Mouse (Mus musculus): ENCODE measurements around the gene Etfbkmt.
"Not testable (repeated sequence)": the region's sequence is repeated elsewhere in the genome, so short reads cannot be mapped to it uniquely, and the experiment has no call there.

Gene Etfbkmt

GRCm38 (mm10) chr6:149174932-149175570 is 35.4 kb downstream of the Etfbkmt start:
- DNase-seq (ENCODE audit: extremely low spot score, low read depth, low spot score) = no peak

DNA sequence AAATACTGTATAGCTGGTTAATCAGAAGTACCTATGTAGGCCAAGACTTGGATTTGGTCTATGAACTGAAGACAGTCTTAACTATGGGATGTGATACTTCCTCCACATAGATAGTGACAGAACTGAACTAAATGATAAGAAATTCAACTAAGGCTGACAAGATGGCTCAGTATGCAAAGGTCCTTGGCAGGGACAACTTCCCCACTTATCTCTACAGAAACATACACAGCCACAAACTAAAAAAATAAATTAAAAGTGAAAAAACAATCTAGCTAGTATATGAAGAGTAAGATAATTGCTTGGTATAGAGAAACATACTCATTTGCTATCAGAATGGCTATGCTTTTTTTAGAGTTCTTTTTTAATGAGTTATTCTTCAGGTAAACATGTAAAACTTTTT is 39.4 kb downstream of the Etfbkmt start:
- DNase-seq (ENCODE audit: extremely low spot score, low read depth, low spot score) = no peak

DNA sequence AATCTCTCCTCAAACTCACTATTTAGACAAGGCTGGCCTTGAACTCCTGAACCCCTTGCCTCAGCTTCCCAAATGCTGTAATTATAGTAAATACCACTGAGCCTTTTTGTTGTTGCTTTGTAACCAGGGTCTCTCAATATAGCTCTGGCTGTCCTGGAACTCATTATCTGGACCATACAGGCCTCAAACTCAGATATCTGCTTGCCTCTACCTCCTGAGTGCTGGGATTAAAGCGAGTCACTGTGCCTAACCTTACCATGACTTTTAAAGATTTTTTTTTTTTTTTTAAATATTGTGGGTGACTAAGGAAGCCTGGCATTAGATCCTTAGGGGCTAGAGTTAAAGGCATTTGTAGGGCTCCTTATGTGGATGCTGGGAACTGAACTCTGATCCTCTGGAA is 44.4 kb downstream of the Etfbkmt start:
- DNase-seq (ENCODE audit: extremely low spot score, low read depth, low spot score) = no peak

GRCm38 (mm10) chr6:149187371-149187770 is 47.7 kb downstream of the Etfbkmt start:
- no peak for DNase-seq (ENCODE audit: extremely low spot score, low read depth, low spot score)

DNA sequence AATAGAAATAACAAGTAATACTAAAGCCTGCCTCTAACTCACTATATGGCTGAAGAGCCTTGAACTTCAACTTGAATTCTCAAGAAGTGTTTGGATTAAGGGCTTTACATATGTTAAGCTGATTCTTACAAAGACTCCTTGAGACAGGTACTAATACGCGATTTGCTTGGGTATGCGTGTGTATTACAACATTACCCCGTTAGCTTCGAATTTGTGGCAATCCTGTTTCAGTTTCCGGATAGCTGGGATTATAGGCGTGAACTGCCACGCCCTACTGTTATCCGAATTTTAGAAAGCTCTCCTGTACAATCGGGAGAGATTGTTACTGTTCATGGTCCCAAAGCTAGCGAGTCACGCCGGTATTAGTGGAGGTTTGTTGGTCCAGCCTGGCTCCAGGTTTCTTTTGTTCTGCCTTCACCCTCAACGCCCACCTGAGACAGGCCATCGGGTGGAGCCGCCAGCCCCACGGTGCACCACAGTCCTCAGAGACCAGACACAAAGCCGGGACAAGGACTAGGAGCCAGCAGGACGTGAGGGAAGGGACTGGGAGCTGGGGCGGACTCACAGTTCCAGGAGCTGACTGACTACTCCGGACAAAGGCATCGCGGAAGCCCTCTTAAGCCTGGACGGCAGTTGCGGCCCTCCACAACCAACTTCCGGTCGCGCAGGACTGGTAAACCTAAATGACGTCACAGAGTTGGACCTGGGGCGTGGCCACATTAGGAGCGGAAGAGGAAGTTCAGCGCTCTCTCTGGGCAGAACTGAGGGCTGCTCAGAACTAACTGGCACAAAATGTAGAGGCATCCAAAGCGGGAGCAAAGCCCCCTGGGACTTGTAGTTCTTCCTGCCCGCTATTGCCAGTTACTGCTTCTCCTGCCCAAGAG is 48.6 kb downstream of the Etfbkmt start, which contains the start of gene Amn1:
Gene Amn1 (minus strand): TSS at position 672 of the 884 bp plus-strand sequence.
- peak; percentile 95 for DNase-seq (ENCODE audit: extremely low spot score, low read depth, low spot score)

- DNase-seq (ENCODE audit: extremely low spot score, low read depth, low spot score) = peak; percentile 5
Measured at GRCm38 (mm10) chr6:149188925-149189257, 49.2 kb downstream of the Etfbkmt start.

GRCm38 (mm10) chr6:149189340-149189922 is 49.8 kb downstream of the Etfbkmt start:
- DNase-seq (ENCODE audit: extremely low spot score, low read depth, low spot score) = no peak

- DNase-seq (ENCODE audit: extremely low spot score, low read depth, low spot score) = not testable (repeated sequence)
Measured at GRCm38 (mm10) chr6:149191951-149192350, 52.3 kb downstream of the Etfbkmt start.

DNA sequence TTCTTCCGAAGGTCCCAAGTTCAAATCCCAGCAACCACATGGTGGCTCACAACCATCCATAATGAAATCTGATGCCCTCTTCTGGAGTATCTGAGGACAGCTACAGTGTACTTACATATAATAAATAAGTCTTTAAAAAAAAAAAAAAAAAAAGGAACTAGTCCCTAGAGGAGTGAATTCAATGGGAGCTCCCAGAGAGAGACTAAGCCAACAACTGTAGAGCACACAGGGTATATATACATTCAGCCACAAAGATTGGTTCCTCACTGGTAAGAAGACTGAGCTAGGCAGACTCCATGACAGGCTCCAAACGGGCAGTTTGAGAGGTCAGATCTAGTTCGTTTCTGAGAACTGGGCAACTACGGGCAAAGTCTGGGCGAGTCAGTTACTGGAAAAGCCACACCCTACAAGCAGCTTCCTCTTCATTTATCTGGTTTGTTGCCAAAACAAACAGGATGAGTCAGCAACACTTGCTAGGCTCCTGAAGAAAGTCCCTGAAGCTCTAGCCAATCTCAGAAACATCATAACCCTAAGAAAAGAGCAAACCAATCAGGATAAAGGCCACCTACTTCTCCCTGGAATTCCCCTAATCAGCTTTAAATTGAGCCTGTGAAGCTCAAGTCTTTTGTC is 53.7 kb downstream of the Etfbkmt start:
- no peak for DNase-seq (ENCODE audit: extremely low spot score, low read depth, low spot score)

DNA sequence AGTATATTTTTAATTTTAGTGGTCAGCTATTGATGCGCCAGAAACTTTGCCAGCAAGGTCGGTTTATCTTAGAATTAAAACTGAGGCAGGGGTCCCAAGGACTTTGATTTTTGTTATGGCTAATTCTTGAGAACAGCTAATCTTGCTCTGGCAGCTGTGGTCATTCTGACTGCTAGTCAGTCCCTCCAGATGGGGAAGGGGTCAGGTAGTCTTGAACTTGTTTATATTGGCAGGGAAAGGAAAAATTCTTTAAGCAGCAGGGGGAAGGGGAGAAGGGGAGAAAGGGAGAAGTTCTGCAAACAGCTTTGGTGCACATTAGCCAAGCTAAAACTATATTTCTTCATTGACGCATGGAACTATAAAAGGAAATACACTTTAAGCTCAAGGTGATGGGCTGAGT is 57.5 kb downstream of the Etfbkmt start:
- DNase-seq (ENCODE audit: extremely low spot score, low read depth, low spot score) = no peak

DNA sequence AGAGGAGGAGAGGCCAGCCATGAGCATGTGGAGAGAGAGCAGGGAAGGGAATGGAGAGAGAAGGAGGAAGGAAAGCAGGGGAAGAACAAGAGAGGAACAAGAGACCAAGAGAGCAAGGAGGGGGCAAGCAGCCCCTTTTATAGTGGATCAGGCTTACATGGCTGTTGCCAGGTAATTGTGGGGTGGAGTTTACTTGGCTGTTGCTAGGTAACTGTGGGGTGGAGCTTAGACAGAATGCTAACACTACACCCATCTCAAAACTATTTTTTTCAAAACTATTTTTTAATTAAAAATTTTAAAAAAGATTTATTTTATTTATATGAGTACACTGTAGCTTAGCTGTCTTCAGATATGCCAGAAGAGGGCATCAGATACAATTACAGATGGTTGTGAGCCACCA is 58.9 kb downstream of the Etfbkmt start:
- DNase-seq (ENCODE audit: extremely low spot score, low read depth, low spot score) = no peak

Measured in hindlimb bud, embryonic 11.5 days (tissue).